Mouse (Mus musculus) urinary bladder, postnatal 14 days (tissue): ENCODE data around the gene Fam193a.

Experiments
- DNase-seq: peaks from one replicate; pipeline ENCODE4 v3.0.0; 2021; ENCODE audit warnings: low spot score

Fam193a gene

GRCm38 (mm10) chr5:34381700-34382099, 12.0 kb downstream of the Fam193a start:
- DNase-seq: no peak

GRCm38 (mm10) chr5:34385616-34386015, 15.9 kb downstream of the Fam193a start:
- DNase-seq: no peak

GRCm38 (mm10) chr5:34386744-34387143, 17.0 kb downstream of the Fam193a start:
- no peak for DNase-seq

- DNase-seq: peak; percentile 12
Observed at GRCm38 (mm10) chr5:34393251-34393650, 23.5 kb downstream of the Fam193a start.

- DNase-seq: no peak
Observed at GRCm38 (mm10) chr5:34395347-34395746, 25.6 kb downstream of the Fam193a start.

GRCm38 (mm10) chr5:34395850-34396540, 26.3 kb downstream of the Fam193a start:
- DNase-seq: no peak

- no peak for DNase-seq
Observed at GRCm38 (mm10) chr5:34397866-34398265, 28.1 kb downstream of the Fam193a start.

GRCm38 (mm10) chr5:34398326-34398725, 28.6 kb downstream of the Fam193a start:
- no peak for DNase-seq

GRCm38 (mm10) chr5:34407366-34407918, 37.7 kb downstream of the Fam193a start:
- no peak for DNase-seq

GRCm38 (mm10) chr5:34409002-34409401, 39.3 kb downstream of the Fam193a start:
- no peak for DNase-seq

GRCm38 (mm10) chr5:34410819-34411218, 41.1 kb downstream of the Fam193a start:
- no peak for DNase-seq

GRCm38 (mm10) chr5:34413921-34414320, 44.2 kb downstream of the Fam193a start:
- DNase-seq: no peak

- DNase-seq: no peak
Observed at GRCm38 (mm10) chr5:34417251-34418008, 47.7 kb downstream of the Fam193a start.

GRCm38 (mm10) chr5:34419188-34419587, 49.5 kb downstream of the Fam193a start:
- no peak for DNase-seq

GRCm38 (mm10) chr5:34430776-34431175, 61.0 kb downstream of the Fam193a start:
- DNase-seq: no peak

- DNase-seq: no peak
Observed at GRCm38 (mm10) chr5:34433786-34434185, 64.1 kb downstream of the Fam193a start.

- DNase-seq: no peak
Observed at GRCm38 (mm10) chr5:34434241-34434640, 64.5 kb downstream of the Fam193a start.

GRCm38 (mm10) chr5:34438052-34438451, 68.3 kb downstream of the Fam193a start:
- no peak for DNase-seq

GRCm38 (mm10) chr5:34438659-34439058, 68.9 kb downstream of the Fam193a start:
- no peak for DNase-seq

- no peak for DNase-seq
Observed at GRCm38 (mm10) chr5:34439768-34440167, 70.0 kb downstream of the Fam193a start.

- no peak for DNase-seq
Observed at GRCm38 (mm10) chr5:34441797-34442196, 72.1 kb downstream of the Fam193a start.

GRCm38 (mm10) chr5:34446207-34446606, 76.5 kb downstream of the Fam193a start:
- DNase-seq: no peak

GRCm38 (mm10) chr5:34458994-34459393, 89.3 kb downstream of the Fam193a start:
- DNase-seq: no peak
